Mouse (Mus musculus) embryonic facial prominence, embryonic 15.5 days (tissue): Measurements from ENCODE around the gene Spdya. TPM values are rescaled to one million over a fixed set of nuclear protein-coding genes. Genes with fewer than 3 reads are reported as not detected.
"Not testable (repeated sequence)": the region's sequence is repeated elsewhere in the genome, so short reads cannot be mapped to it uniquely, and the experiment has no call there.

Experiments used
- ATAC-seq: fragments of 200-750 bp; cut with Nextera tagmentation; 2 replicates; pipeline ENCODE4 v1.8.0; 2017; ENCODE audit warnings: low read depth, moderate TSS enrichment; ENCODE audit not compliant: insufficient number of reproducible peaks, low FRiP score, low TSS enrichment
- H3K27ac ChIP-seq: fragments of 300-500 bp; sonication (generic); replicated peaks from 2 replicates; pipeline ENCODE4 v1.5.1; 2015; ENCODE audit warnings: mild to moderate bottlenecking, inconsistent platforms
- H3K27me3 ChIP-seq: fragments of 300-500 bp; sonication (generic); 2 replicates; pipeline ENCODE4 v1.6.1; 2015; ENCODE audit warnings: inconsistent platforms
- H3K36me3 ChIP-seq: fragments of 300-500 bp; sonication (generic); 2 replicates; pipeline ENCODE4 v1.6.1; 2015; ENCODE audit warnings: mild to moderate bottlenecking, inconsistent platforms
- H3K4me1 ChIP-seq: fragments of 300-500 bp; sonication (generic); 2 replicates; pipeline ENCODE4 v1.6.1; 2015; ENCODE audit warnings: inconsistent platforms
- H3K4me2 ChIP-seq: fragments of 300-500 bp; sonication (generic); replicated peaks from 2 replicates; pipeline ENCODE4 v1.6.1; 2015; ENCODE audit warnings: mild to moderate bottlenecking, inconsistent platforms
- H3K4me3 ChIP-seq: fragments of 300-500 bp; sonication (generic); replicated peaks from 2 replicates; pipeline ENCODE4 v1.5.1; 2015; ENCODE audit warnings: mild to moderate bottlenecking, inconsistent platforms
- H3K9ac ChIP-seq: fragments of 300-500 bp; sonication (generic); 2 replicates; pipeline ENCODE4 v1.6.1; 2015; ENCODE audit warnings: inconsistent platforms
- H3K9me3 ChIP-seq: fragments of 300-500 bp; sonication (generic); replicated peaks from 2 replicates; pipeline ENCODE4 v1.6.1; 2016; ENCODE audit warnings: inconsistent platforms
- WGBS: fragments of 180-500 bp; shearing (Covaris S2); methylation state at CpG from one replicate; pipeline ENCODE4 v1.1.7; 2015; 5-methylcytosine and 5-hydroxymethylcytosine counted together
- polyA plus RNA-seq: library from polyadenylated mRNA; unstranded; fragments of >200 nt; fragmentation: Nextera tagmentation; extraction: Ambion mirVana; gene quantifications from 2 replicates; pipeline ENCODE4 v1.2.1, GENCODE M21; 2015

Gene Spdya
- polyA plus RNA-seq, 1 experiment from 2014 or later, result 0.73 TPM

DNA sequence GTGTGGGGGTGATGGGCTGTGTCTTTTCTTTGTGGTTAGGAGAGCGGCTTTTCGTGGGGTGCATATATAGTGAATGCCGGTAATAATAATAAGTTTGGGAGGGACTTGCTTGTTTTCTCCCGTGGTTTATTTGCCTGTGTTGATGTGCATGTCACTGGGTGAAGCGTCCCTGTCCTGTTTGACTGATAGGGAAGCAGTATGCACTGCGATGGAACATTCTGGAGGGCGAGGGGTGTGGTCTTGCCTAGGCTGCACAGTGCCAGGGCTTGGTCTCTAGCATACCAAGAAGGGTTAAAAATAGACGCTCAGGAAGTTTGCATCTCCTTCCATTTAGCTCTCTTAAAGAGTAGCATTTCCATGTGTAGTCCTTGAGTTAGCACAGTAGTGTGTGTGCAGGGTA is 84.9 kb downstream of the Spdya start:
- Histone ChIP-seq H3K27ac (no peak overlapping the region), H3K27me3 (no peaks in the 10 kb centered on the region), H3K4me2 (no peak overlapping the region), H3K9me3 (no peaks in the 10 kb centered on the region), H3K9ac (no peak overlapping the region), H3K36me3 (peaks cover 88% of the 10 kb centered on the region), H3K4me3 (no peak overlapping the region), H3K4me1 (no peaks in the 10 kb centered on the region)
- WGBS, result 90% methylated on average over 8 of the region's 8 CpGs
- ATAC-seq, result no peak

DNA sequence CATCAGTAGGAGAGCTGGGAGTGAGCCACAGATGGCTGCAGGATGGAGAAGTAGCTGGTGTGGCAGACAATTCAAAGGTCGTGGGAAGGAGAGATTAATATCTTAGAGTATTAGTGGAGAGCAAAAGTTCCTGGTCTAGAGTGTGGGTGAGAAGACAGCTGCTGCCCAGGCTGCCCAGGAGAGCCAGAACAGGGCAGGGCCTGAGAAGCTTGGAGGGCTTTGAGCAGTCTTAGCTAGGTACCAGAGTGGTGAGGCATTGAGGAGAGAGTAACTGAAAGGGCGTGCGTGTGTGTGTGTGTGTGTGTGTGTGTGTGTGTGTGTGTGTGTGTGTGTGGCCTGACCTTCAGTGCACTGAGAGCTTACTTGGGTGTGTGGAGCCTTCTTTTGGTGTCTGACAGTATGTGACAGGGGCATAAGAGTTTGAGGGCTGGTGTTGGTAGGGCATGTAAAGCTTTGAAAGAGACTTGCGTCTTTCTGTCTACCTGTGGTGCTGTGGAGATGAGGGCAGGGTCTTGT is 85.9 kb downstream of the Spdya start:
- Histone ChIP-seq H3K27me3 (no peaks in the 10 kb centered on the region), H3K9me3 (no peaks in the 10 kb centered on the region), H3K36me3 (peaks cover 91% of the 10 kb centered on the region), H3K9ac (no peak overlapping the region), H3K4me1 (no peaks in the 10 kb centered on the region), H3K27ac (no peak overlapping the region), H3K4me3 (no peak overlapping the region), H3K4me2 (no peak overlapping the region)
- no peak for ATAC-seq
- WGBS, result 83% methylated on average over 4 of the region's 4 CpGs

DNA sequence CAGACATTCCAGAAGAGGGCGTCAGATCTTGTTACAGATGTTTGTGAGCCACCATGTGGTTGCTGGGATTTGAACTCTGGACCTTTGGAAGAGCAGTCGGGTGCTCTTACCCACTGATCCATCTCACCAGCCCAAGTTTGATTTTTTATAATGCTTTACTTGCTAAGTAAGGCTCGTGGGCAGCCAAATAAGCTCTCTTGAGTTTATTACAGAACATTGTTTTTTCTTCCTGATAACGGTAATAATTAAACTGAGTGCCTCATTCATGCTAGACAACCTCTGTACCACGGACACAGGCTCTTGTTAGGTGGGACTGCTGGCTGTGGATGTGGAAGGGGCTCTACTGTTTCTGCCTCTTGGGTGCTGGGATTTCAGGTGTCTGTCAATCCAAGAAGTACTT is 87.2 kb downstream of the Spdya start:
- H3K27me3 ChIP-seq, H3K9me3 ChIP-seq, H3K4me2 ChIP-seq, H3K27ac ChIP-seq, H3K9ac ChIP-seq, H3K4me1 ChIP-seq, ATAC-seq, H3K4me3 ChIP-seq: not testable (repeated sequence)
- peaks cover 85% of the 10 kb centered on the region for H3K36me3 ChIP-seq
- 77% methylated on average over 5 of the region's 5 CpGs for WGBS

Other genes with a start within 250 kb of the Spdya start
- 26.3 and 31.7 TPM in 2 replicates for gene Emilin2, start 240.1 kb upstream of the Spdya start, polyA plus RNA-seq
- gene Gm4707, start 92.1 kb upstream of the Spdya start, polyA plus RNA-seq, result 3.3 and 4.0 TPM in 2 replicates
- gene Smchd1, start 76.7 kb upstream of the Spdya start, polyA plus RNA-seq, result 58.8 and 62.7 TPM in 2 replicates
- 32.2 and 36.9 TPM in 2 replicates for gene Ndc80, start 25.2 kb upstream of the Spdya start, polyA plus RNA-seq
- gene Wdr43, start 63.8 kb downstream of the Spdya start, polyA plus RNA-seq, result 65.0 and 70.6 TPM in 2 replicates
- 3.1 and 5.3 TPM in 2 replicates for gene Togaram2, start 121.2 kb downstream of the Spdya start, polyA plus RNA-seq
- not detected in 2 replicates for gene Pcare, start 200.8 kb downstream of the Spdya start, polyA plus RNA-seq
- 17.6 and 19.0 TPM in 2 replicates for gene Clip4, start 216.4 kb downstream of the Spdya start, polyA plus RNA-seq